ENCODE assay signal across 27 mouse cellular contexts in the genomic region with DNA sequence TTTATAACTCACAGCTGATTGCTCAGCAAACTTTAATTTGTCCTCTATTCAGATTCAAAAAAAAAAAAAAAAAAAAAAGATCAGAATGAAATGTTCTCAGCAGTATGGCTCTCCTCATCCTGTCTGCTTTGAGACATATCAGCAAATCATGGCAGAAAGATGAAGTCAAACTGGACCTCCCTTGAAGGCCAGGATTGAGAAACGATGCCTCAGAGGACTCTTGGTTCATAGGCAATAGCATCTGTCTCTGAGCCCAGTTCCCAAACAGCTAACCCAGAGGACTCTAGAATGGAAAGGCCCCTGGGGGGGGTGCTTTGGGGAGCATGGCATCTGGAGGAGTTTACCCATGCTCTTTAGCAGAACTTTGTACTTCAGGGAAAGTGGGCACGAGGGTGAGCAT.
"Had no signal": no experiment of that assay in that cellular context is flagged by ENCODE, and none has a peak within 500 bp of the region (broad histone marks: within the 10 kb centered on the region; RNA-seq: fewer than 3 reads in every experiment).

No protein-coding gene starts in this region.

- H3K36me3 ChIP-seq: embryonic facial prominence, embryonic 15.5 days; forebrain, embryonic 15.5 days had no signal

- H3K9me3 ChIP-seq: embryonic facial prominence, embryonic 10.5 days; embryonic facial prominence, embryonic 12.5 days; embryonic facial prominence, embryonic 13.5 days; embryonic facial prominence, embryonic 15.5 days; forebrain, embryonic 10.5 days; forebrain, embryonic 12.5 days; forebrain, embryonic 13.5 days; forebrain, embryonic 15.5 days had no signal

- H3K9ac ChIP-seq: embryonic facial prominence, embryonic 12.5 days; embryonic facial prominence, embryonic 13.5 days; embryonic facial prominence, embryonic 15.5 days; forebrain, embryonic 12.5 days; forebrain, embryonic 13.5 days; forebrain, embryonic 15.5 days; forebrain, postnatal 0 days had no signal

- H3K4me3 ChIP-seq: embryonic facial prominence, embryonic 10.5 days; embryonic facial prominence, embryonic 12.5 days; embryonic facial prominence, embryonic 13.5 days; embryonic facial prominence, embryonic 15.5 days; erythroblast, embryonic 14.5 days; forebrain, embryonic 10.5 days; forebrain, embryonic 12.5 days; forebrain, embryonic 13.5 days; forebrain, embryonic 15.5 days; gastrocnemius, adult 2 months; heart, adult 2 months had no signal

- H3K27ac ChIP-seq: embryonic facial prominence, embryonic 10.5 days; embryonic facial prominence, embryonic 12.5 days; embryonic facial prominence, embryonic 13.5 days; embryonic facial prominence, embryonic 15.5 days; forebrain, embryonic 10.5 days; forebrain, embryonic 12.5 days; forebrain, embryonic 13.5 days; forebrain, embryonic 15.5 days; gastrocnemius, adult 2 months; heart, adult 2 months had no signal

- H3K4me2 ChIP-seq: embryonic facial prominence, embryonic 12.5 days; embryonic facial prominence, embryonic 13.5 days; embryonic facial prominence, embryonic 15.5 days; forebrain, embryonic 12.5 days; forebrain, embryonic 13.5 days; forebrain, embryonic 15.5 days had no signal

- DNase-seq: cerebellum, adult 2 months; cerebellum, adult 8-10 months; cerebellum, adult 9-10 months; cerebellum, adult 9-11 months; cerebellum, postnatal 10 days; cerebellum, postnatal 14 days; cerebellum, postnatal 25 days; cerebellum, postnatal 36 days; embryo, embryonic 11 days; forebrain, postnatal 0 days; gastrocnemius, adult 2 months; gastrocnemius, postnatal 10 days; gastrocnemius, postnatal 14 days; gastrocnemius, postnatal 25 days; gastrocnemius, postnatal 36 days; heart, adult 2 months had no signal

- H3K27me3 ChIP-seq: embryonic facial prominence, embryonic 12.5 days; embryonic facial prominence, embryonic 13.5 days; embryonic facial prominence, embryonic 15.5 days; forebrain, embryonic 12.5 days; forebrain, embryonic 13.5 days; forebrain, embryonic 15.5 days had no signal

- H3K4me1 ChIP-seq: embryonic facial prominence, embryonic 12.5 days; forebrain, embryonic 15.5 days had no signal

- ATAC-seq: forebrain, embryonic 13.5 days; forebrain, embryonic 14.5 days; forebrain, embryonic 15.5 days; forebrain, embryonic 16.5 days; forebrain, postnatal 0 days had no signal
